Mouse (Mus musculus): Measurements from ENCODE around the gene 4930412O13Rik. TPM values are rescaled to one million over a fixed set of nuclear protein-coding genes. Genes with fewer than 3 reads are reported as not detected.

4930412O13Rik gene
- total RNA-seq, 4 experiments from 2014 or later: not detected

- DNase-seq (ENCODE audit: low spot score in 2 of 2): no peak
These were observed 781 bp upstream of the 4930412O13Rik start for GRCm38 (mm10) chr2:9880271-9880670.

GRCm38 (mm10) chr2:9881611-9882023 is 565 bp downstream of the 4930412O13Rik start:
- DNase-seq (ENCODE audit: low spot score in 2 of 2): no peak

GRCm38 (mm10) chr2:9882371-9882925 is 1.4 kb downstream of the 4930412O13Rik start:
- DNase-seq (ENCODE audit: low spot score in 2 of 2): no peak

GRCm38 (mm10) chr2:9882926-9883802 is 2.1 kb downstream of the 4930412O13Rik start:
- DNase-seq (ENCODE audit: low spot score in 2 of 2): no peak

GRCm38 (mm10) chr2:9883803-9884532 is 2.9 kb downstream of the 4930412O13Rik start:
- DNase-seq (ENCODE audit: low spot score in 2 of 2): no peak

- DNase-seq (ENCODE audit: low spot score in 2 of 2): no peak
These were observed 3.6 kb downstream of the 4930412O13Rik start for GRCm38 (mm10) chr2:9884533-9885216.

GRCm38 (mm10) chr2:9885217-9885770 is 4.2 kb downstream of the 4930412O13Rik start:
- DNase-seq (ENCODE audit: low spot score in 2 of 2): no peak

- DNase-seq (ENCODE audit: low spot score in 2 of 2): no peak
These were observed 5.0 kb downstream of the 4930412O13Rik start for GRCm38 (mm10) chr2:9886031-9886430.

GRCm38 (mm10) chr2:9886921-9887610 is 6.0 kb downstream of the 4930412O13Rik start:
- DNase-seq (ENCODE audit: low spot score in 2 of 2): no peak

GRCm38 (mm10) chr2:9887636-9888035 is 6.6 kb downstream of the 4930412O13Rik start:
- no peak for DNase-seq (ENCODE audit: low spot score in 2 of 2)

- no peak for DNase-seq (ENCODE audit: low spot score in 2 of 2)
These were observed 8.0 kb downstream of the 4930412O13Rik start, which contains the start of gene 9230102O04Rik for GRCm38 (mm10) chr2:9888913-9889650. Gene 9230102O04Rik, minus strand, starts transcription at chr2:9889540.

- no peak for DNase-seq (ENCODE audit: low spot score in 2 of 2)
These were observed 8.7 kb downstream of the 4930412O13Rik start, which contains the start of gene Gata3 for GRCm38 (mm10) chr2:9889651-9890183. Gene Gata3, minus strand, starts transcription at chr2:9890034.

GRCm38 (mm10) chr2:9890251-9890650 is 9.2 kb downstream of the 4930412O13Rik start:
- DNase-seq (ENCODE audit: low spot score in 2 of 2): no peak

- no peak for DNase-seq (ENCODE audit: low spot score in 2 of 2)
These were observed 9.9 kb downstream of the 4930412O13Rik start for GRCm38 (mm10) chr2:9890906-9891305.

GRCm38 (mm10) chr2:9892541-9892940 is 11.5 kb downstream of the 4930412O13Rik start:
- DNase-seq (ENCODE audit: low spot score in 2 of 2): no peak

- DNase-seq (ENCODE audit: low spot score in 2 of 2): no peak
These were observed 12.4 kb downstream of the 4930412O13Rik start for GRCm38 (mm10) chr2:9893272-9893953.

GRCm38 (mm10) chr2:9894836-9895593 is 14.0 kb downstream of the 4930412O13Rik start:
- no peak for DNase-seq (ENCODE audit: low spot score in 2 of 2)

Measured in gastrocnemius, adult 8-10 months (tissue).